Mouse (Mus musculus) liver, adult 2 months (tissue): ENCODE data around the gene Syn3.

Experiments used
- CTCF ChIP-seq: fragments of 200-500 bp; IDR thresholded peaks from 2 replicates; pipeline ENCODE4 v1.5.1; 2011; ENCODE audit warnings: low read depth, low read length, control low read depth
- POLR2A ChIP-seq: fragments of 200-500 bp; IDR thresholded peaks from 2 replicates; pipeline ENCODE4 v1.6.1; 2011; ENCODE audit warnings: low read length, control low read depth; ENCODE audit not compliant: insufficient read depth; ENCODE audit errors: extremely low read depth

GRCm38 (mm10) chr10:86290109-86290771, 208.5 kb downstream of the Syn3 start:
- TF ChIP-seq CTCF (no peak), POLR2A (no peak)
